Mouse (Mus musculus) kidney, embryonic 14.5 days (tissue): ENCODE data around the gene Slc25a15. TPM values are rescaled to one million over a fixed set of nuclear protein-coding genes. Genes with fewer than 3 reads are reported as not detected.

ENCODE experiments used
- ATAC-seq: fragments of 200-750 bp; cut with Nextera tagmentation; 2 replicates; pipeline ENCODE4 v1.8.0; 2017; ENCODE audit warnings: moderate number of reproducible peaks, mild to moderate bottlenecking, moderate TSS enrichment, moderate library complexity; ENCODE audit not compliant: low FRiP score, low TSS enrichment
- H3K27ac ChIP-seq: fragments of 300-500 bp; sonication (generic); 2 replicates; pipeline ENCODE4 v1.5.1; 2014; ENCODE audit warnings: low read depth, mild to moderate bottlenecking, low read length, moderate library complexity, mixed read lengths
- H3K27me3 ChIP-seq: fragments of 300-500 bp; sonication (generic); 2 replicates; pipeline ENCODE4 v1.6.1; 2014; ENCODE audit warnings: mild to moderate bottlenecking, low read length; ENCODE audit not compliant: control insufficient read depth, insufficient read depth
- H3K36me3 ChIP-seq: fragments of 300-500 bp; sonication (generic); 2 replicates; pipeline ENCODE4 v1.6.1; 2014; ENCODE audit warnings: low read length, mixed read lengths; ENCODE audit not compliant: control insufficient read depth, insufficient read depth
- H3K4me1 ChIP-seq: fragments of 300-500 bp; sonication (generic); 2 replicates; pipeline ENCODE4 v1.6.1; 2014; ENCODE audit warnings: low read length, mixed read lengths; ENCODE audit not compliant: control insufficient read depth, insufficient read depth
- H3K4me2 ChIP-seq: fragments of 300-500 bp; sonication (generic); replicated peaks from 2 replicates; pipeline ENCODE4 v1.6.1; 2014; ENCODE audit warnings: low read depth, mild to moderate bottlenecking, low read length
- H3K4me3 ChIP-seq: fragments of 300-500 bp; sonication (generic); 2 replicates; pipeline ENCODE4 v1.5.1; 2014; ENCODE audit warnings: mild to moderate bottlenecking, low read length
- H3K9ac ChIP-seq: fragments of 300-500 bp; sonication (generic); 2 replicates; pipeline ENCODE4 v1.6.1; 2014; ENCODE audit warnings: low read depth, mild to moderate bottlenecking, low read length, moderate library complexity
- H3K9me3 ChIP-seq: fragments of 300-500 bp; sonication (generic); 2 replicates; pipeline ENCODE4 v1.6.1; 2016; ENCODE audit warnings: low read length; ENCODE audit not compliant: control insufficient read depth
- WGBS: fragments of 180-500 bp; shearing (Covaris S2); extraction: QIAGEN DNeasy Blood & Tissue Kit; methylation state at CpG from one replicate; pipeline ENCODE4 v1.1.7; 2014; 5-methylcytosine and 5-hydroxymethylcytosine counted together
- polyA plus RNA-seq: library from polyadenylated mRNA; unstranded; fragments of >200 nt; fragmentation: Nextera tagmentation; extraction: Ambion mirVana; gene quantifications from 2 replicates; pipeline ENCODE4 v1.2.1, GENCODE M21; 2014

Slc25a15 gene
- polyA plus RNA-seq, 1 experiment from 2014 or later: 20.0 TPM

DNA sequence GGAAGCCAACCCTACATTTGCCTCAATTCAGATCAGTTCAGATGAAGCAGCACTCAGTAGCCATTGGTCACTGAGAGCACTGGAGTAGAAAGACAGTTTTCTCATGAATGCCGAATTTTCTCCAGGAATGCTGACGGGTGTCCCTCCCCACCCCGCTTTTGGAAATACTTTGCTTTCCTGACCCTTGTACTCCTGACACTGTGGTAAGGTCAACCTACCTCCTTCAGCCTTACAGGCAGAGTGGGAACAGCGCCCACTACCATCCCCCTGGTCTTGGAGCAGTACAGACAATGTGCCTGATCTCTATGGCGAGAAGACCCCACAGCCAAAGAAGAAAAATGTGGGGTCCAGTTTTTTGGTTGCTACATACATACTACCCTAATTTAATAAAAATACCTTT is 22.1 kb downstream of the Slc25a15 start:
- no peak overlapping the region for H3K4me3 ChIP-seq
- H3K4me2 ChIP-seq: no peak overlapping the region
- H3K4me1 ChIP-seq: no peaks in the 10 kb centered on the region
- H3K27ac ChIP-seq: no peak overlapping the region
- H3K9me3 ChIP-seq: no peaks in the 10 kb centered on the region
- no peak overlapping the region for H3K9ac ChIP-seq
- peaks cover 12% of the 10 kb centered on the region; the same call in 1 of the 2 replicates for H3K36me3 ChIP-seq
- ATAC-seq: no peak
- 96% methylated on average over 5 of the region's 5 CpGs for WGBS
- no peaks in the 10 kb centered on the region for H3K27me3 ChIP-seq

DNA sequence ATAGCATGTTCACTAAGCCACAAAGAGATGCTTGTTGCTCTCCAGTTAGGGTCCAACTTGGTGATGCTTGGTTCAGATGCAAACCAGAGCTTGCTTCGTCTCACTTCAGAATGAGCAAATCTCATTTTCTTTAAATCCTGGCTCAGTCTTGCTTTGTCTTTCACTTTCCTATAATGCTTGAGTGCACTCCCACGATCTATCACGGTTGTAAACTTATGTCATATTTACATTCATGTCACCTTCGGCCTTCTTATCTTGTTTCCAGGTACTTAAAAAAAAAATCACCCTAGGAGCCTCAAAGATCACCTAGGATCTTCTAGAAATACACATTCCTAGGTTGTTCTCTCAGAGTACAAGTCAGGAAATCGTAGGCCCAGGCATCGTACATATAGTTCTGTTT is 38.5 kb downstream of the Slc25a15 start:
- no peak for ATAC-seq
- no peaks in the 10 kb centered on the region for H3K27me3 ChIP-seq
- H3K36me3 ChIP-seq: no peaks in the 10 kb centered on the region
- H3K9ac ChIP-seq: no peak overlapping the region
- H3K4me1 ChIP-seq: no peaks in the 10 kb centered on the region
- H3K27ac ChIP-seq: no peak overlapping the region
- peaks cover 3% of the 10 kb centered on the region; the same call in 1 of the 2 replicates for H3K9me3 ChIP-seq
- no peak overlapping the region for H3K4me2 ChIP-seq
- no peak overlapping the region for H3K4me3 ChIP-seq
- 89% methylated on average over 6 of the region's 6 CpGs for WGBS

DNA sequence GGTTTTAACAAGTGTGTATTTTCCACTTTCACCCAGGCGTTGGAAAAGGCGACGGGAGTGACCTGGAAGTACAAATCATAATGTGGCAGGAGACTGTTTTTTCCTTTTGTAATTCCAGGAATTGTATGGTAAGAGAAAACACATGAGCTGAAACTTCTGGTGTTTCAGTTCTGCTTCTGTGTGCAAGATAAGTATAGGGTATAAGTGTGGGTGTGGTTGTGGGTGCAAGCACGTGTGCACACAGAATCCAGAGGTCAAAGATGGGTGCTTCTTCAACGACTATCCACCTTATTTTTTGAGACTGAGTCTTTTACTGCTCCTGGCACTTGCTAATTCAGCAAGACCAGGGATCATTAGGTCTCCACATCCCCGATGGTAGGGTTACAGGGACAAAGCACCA is 39.0 kb downstream of the Slc25a15 start:
- H3K4me1 ChIP-seq: no peaks in the 10 kb centered on the region
- no peak for ATAC-seq
- no peak overlapping the region for H3K4me3 ChIP-seq
- H3K27me3 ChIP-seq: no peaks in the 10 kb centered on the region
- no peaks in the 10 kb centered on the region for H3K36me3 ChIP-seq
- no peak overlapping the region for H3K4me2 ChIP-seq
- peaks cover 3% of the 10 kb centered on the region; the same call in 1 of the 2 replicates for H3K9me3 ChIP-seq
- no peak overlapping the region for H3K27ac ChIP-seq
- 74% methylated on average over 6 of the region's 6 CpGs for WGBS
- H3K9ac ChIP-seq: no peak overlapping the region

DNA sequence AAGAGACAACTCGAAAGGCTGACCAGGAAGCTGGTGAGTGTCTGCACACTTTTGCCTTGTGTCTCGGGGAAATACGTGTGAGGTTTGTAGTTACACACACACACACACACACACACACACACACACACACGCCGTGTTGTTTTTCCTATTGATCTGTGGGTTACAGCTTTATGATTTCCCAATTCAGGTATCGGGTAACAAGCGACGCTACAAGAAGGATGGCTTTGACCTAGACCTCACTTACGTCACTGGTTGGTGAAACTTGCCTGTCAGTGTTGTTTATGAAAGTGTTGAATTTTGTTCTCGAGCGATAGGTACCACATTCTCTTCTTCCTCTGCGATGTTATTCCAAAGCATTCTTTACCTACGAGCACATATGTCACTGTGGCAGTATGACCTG is 63.0 kb downstream of the Slc25a15 start:
- Histone ChIP-seq H3K4me1 (no peaks in the 10 kb centered on the region), H3K36me3 (no peaks in the 10 kb centered on the region), H3K27ac (no peak overlapping the region), H3K4me3 (no peak overlapping the region), H3K9me3 (no peaks in the 10 kb centered on the region), H3K9ac (no peak overlapping the region), H3K27me3 (no peaks in the 10 kb centered on the region), H3K4me2 (no peak overlapping the region)
- no peak for ATAC-seq
- 65% methylated on average over 13 of the region's 13 CpGs for WGBS

Other genes starting within 250 kb of the Slc25a15 start
- gene Nek3, start 232.2 kb downstream of the Slc25a15 start, polyA plus RNA-seq: 4.7 and 6.8 TPM in 2 replicates
- gene Ckap2, start 212.8 kb downstream of the Slc25a15 start, polyA plus RNA-seq: 37.8 and 47.7 TPM in 2 replicates
- gene Vps36, start 205.8 kb downstream of the Slc25a15 start, polyA plus RNA-seq: 39.0 and 40.0 TPM in 2 replicates
- gene Thsd1, start 171.3 kb downstream of the Slc25a15 start, polyA plus RNA-seq: 9.2 and 13.2 TPM in 2 replicates
- not detected in 2 replicates for gene Tpte, start 115.2 kb downstream of the Slc25a15 start, polyA plus RNA-seq
- 47.1 and 48.3 TPM in 2 replicates for gene Mrps31, start 12.8 kb upstream of the Slc25a15 start, polyA plus RNA-seq